Mouse (Mus musculus): Measurements from ENCODE around the gene Pcdh9. TPM values are rescaled to one million over a fixed set of nuclear protein-coding genes. Genes with fewer than 3 reads are reported as not detected.
A peak's percentile ranks its signal among the peaks of the same experiment; 100 is the strongest.
"Not testable (repeated sequence)": the region's sequence is repeated elsewhere in the genome, so short reads cannot be mapped to it uniquely, and the experiment has no call there.

The Pcdh9 gene
- total RNA-seq, 2 experiments from 2014 or later = 184 to 204 TPM

- intact Hi-C loops (cut with DNase I) = no loop called here
- DNase-seq (ENCODE audit: low spot score in 2 of 2) = no peak
Observed at GRCm38 (mm10) chr14:93288361-93288760, 602.1 kb downstream of the Pcdh9 start.

DNA sequence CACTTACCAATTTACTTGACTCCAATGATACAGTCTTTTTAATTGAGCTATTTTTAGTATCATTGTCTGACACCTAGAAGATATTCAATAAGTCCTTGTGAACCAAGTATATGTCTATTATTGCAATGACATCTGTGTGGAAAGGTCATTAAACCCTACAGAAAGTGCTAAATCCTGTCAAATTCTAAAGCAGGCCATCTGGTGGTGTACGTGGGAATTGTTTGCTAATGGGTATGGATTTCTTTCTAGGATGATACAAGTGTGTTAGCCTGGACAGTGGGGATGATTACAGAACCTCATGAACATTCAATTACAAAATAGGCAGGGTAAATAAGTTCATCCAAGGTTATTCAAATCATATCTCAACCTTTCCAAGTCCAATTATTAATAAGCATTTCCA, 602.8 kb downstream of the Pcdh9 start:
- intact Hi-C loops (cut with DNase I) = no loop called here
- no peak for DNase-seq (ENCODE audit: low spot score in 2 of 2)

GRCm38 (mm10) chr14:93285136-93285535, 605.3 kb downstream of the Pcdh9 start:
- intact Hi-C loops (cut with DNase I) = no loop called here
- peak in 1 of 2 experiments; percentile 14 for DNase-seq (ENCODE audit: low spot score in 2 of 2)

DNA sequence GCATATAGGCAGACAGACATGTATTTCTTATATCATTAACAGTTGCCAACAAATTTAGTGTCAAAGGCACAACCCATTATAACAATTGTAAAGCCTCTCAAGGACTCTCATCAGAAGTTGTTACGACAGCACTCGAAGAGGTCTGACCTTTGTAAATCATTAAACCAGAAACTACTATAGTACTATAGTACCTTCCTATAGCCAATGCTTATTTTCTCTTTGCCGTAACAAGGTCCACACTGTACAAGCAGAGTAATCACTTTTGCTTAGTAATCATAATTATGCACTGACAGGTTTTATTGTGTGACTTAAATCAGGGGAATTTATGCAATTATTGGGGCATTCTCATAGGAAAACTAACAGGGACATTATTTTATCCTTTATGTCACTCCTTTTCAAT, 606.5 kb downstream of the Pcdh9 start:
- no peak for DNase-seq (ENCODE audit: low spot score in 2 of 2)
- intact Hi-C loops (cut with DNase I) = no loop called here

- intact Hi-C loops (cut with DNase I) = no loop called here
- peak in 1 of 2 experiments; percentile 14 for DNase-seq (ENCODE audit: low spot score in 2 of 2)
Observed at GRCm38 (mm10) chr14:93275661-93276060, 614.8 kb downstream of the Pcdh9 start.

DNA sequence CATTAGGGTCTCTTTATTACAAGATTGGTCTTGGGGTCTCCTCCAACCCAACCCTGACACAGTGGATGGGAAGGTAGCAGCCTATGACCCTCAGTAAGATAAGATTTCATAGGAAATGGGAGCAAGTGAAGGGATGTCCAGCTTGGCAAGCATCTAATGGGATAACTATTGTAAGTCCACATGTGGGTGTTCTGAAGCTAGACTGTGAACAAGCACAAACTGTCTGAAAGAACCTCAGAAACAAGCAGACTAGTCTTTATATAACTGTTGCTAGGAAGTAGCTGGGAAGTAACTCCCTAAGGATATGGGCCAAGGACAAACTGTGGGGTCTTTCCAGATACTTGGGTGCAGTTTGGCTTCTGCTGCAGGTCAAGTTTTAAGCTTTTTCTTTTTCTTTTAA, 615.7 kb downstream of the Pcdh9 start:
- DNase-seq (ENCODE audit: low spot score in 2 of 2) = peak; percentile 28 to 64
- intact Hi-C loops (cut with DNase I) = no loop called here

DNA sequence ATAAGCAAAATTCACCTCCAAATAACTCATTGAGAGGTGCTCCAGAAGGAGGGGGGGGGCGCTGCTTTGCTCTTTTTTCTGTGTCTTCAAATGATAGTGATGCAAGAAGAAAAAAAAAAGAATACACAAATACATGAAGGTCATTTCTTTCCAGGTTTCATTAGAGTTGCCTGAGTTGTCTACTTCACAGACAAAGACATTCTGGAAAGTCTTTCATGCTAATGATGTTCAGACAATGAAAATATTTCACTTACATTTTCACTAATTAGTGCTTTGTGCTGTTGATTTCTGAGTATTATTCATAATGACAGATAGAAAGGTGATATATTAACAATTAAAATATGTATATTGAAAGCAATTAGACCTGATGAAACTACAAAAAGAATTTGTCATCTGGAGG, 637.1 kb downstream of the Pcdh9 start:
- no peak for DNase-seq (ENCODE audit: low spot score in 2 of 2)
- intact Hi-C loops (cut with DNase I) = no loop called here

- no peak for DNase-seq (ENCODE audit: low spot score in 2 of 2)
- intact Hi-C loops (cut with DNase I) = no loop called here
Observed at GRCm38 (mm10) chr14:93240263-93240662, 650.2 kb downstream of the Pcdh9 start.

- intact Hi-C loops (cut with DNase I) = no loop called here
Observed at GRCm38 (mm10) chr14:93234333-93234732, 656.1 kb downstream of the Pcdh9 start.

GRCm38 (mm10) chr14:93233599-93233998, 656.9 kb downstream of the Pcdh9 start:
- DNase-seq (ENCODE audit: low spot score in 2 of 2) = no peak
- intact Hi-C loops (cut with DNase I) = no loop called here

More at GRCm38 (mm10) chr14:93234333-93234732, 656.1 kb downstream of the Pcdh9 start:
- DNase-seq (ENCODE audit: low spot score in 2 of 2) = no peak

DNA sequence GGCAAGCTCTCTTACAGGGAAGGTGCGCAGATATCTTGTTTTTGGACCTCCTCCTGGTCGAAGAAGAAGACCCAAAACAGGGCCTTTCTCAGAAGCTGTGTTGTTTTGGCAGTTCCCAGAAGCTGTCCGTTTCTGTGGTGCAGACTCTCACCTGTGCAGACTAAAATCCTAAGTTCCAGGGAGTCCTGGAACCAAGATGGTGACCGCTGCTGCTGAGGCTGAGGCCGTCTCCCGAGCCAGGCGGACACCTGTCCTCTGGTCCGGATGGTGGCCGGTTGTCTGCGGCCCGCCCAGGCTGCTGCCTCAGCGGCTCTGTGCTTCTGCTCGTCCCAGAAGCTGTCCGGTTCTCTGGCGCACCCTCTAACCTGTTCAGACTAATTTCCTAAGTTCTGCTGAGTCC, 675.6 kb downstream of the Pcdh9 start:
- peak; percentile 80 to 88 for DNase-seq (ENCODE audit: low spot score in 2 of 2)
- intact Hi-C loops (cut with DNase I) = not testable (repeated sequence)

DNA sequence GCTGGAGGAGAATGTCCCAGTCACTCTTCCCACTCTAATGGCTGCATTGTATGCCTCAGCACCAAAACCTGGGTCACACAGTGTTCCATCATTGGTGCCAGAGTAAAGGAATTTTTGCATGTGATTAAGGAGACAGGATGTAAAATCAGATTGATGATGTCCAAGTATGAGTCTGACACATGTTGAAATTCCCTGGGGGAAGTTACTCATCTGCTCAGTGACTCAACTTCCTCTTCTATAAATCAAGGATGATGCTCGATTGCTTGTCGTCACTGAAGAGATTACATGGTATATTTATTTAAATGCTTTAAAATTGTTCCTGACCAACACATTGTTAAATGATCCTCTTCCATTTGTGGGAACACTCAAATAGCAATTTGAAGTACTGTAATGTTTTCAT, 690.7 kb downstream of the Pcdh9 start:
- intact Hi-C loops (cut with DNase I) = no loop called here
- no peak for DNase-seq (ENCODE audit: low spot score in 2 of 2)

GRCm38 (mm10) chr14:93182606-93183491, 707.6 kb downstream of the Pcdh9 start:
- DNase-seq (ENCODE audit: low spot score in 2 of 2) = peak in 1 of 2 experiments; percentile 43
- intact Hi-C loops (cut with DNase I) = no loop called here

GRCm38 (mm10) chr14:93169201-93169600, 721.3 kb downstream of the Pcdh9 start:
- DNase-seq (ENCODE audit: low spot score in 2 of 2) = no peak
- intact Hi-C loops (cut with DNase I) = no loop called here

DNA sequence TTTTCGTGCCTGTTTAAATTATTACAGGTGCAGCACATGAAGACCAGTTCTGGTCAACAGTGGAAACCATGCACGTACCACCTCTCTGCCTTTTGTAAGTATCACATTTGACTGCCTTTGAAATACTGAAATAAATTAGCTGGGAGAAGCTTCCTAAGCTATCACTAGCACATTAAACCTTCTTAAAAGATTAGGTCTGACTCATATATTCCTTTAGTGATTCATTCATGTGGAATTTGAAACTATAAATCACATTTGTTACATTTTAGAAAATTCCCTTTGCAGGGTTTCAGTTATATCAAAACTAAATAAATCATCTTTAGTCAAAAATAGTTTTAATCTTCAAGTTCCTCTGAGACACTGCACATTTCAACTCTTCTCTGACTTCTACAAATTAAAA, 722.1 kb downstream of the Pcdh9 start:
- intact Hi-C loops (cut with DNase I) = no loop called here

GRCm38 (mm10) chr14:93143414-93143813, 747.1 kb downstream of the Pcdh9 start:
- DNase-seq (ENCODE audit: low spot score in 2 of 2) = peak in 1 of 2 experiments; percentile 26
- intact Hi-C loops (cut with DNase I) = no loop called here

More for the DNA sequence above, 722.1 kb downstream of the Pcdh9 start:
- no peak for DNase-seq (ENCODE audit: low spot score in 2 of 2)

DNA sequence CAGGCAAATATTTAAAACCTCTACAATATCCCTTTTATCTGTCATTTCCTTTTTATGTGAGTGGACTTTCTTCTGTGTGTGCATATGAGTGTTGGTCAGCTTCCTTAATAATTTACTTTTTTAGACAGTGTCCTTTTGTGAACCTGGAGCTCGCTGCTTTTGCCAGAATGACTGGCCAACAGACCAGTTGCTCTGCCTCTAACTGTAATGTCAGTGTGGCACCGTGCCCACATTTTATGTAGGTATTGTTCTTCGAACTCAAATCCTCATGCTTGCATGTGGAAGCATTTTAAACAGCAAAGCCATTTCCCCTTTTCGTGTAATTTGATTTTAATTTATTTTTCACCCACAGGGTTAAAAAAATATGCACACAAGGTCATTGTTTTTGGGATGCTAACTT, 748.4 kb downstream of the Pcdh9 start:
- intact Hi-C loops (cut with DNase I) = no loop called here
- no peak for DNase-seq (ENCODE audit: low spot score in 2 of 2)

- intact Hi-C loops (cut with DNase I) = no loop called here
- peak in 1 of 2 experiments; percentile 52 for DNase-seq (ENCODE audit: low spot score in 2 of 2)
Observed at GRCm38 (mm10) chr14:93126993-93127392, 763.5 kb downstream of the Pcdh9 start.

- no peak for DNase-seq (ENCODE audit: low spot score in 2 of 2)
- intact Hi-C loops (cut with DNase I) = no loop called here
Observed at GRCm38 (mm10) chr14:93102755-93103154, 787.7 kb downstream of the Pcdh9 start.

GRCm38 (mm10) chr14:93095081-93095480, 795.4 kb downstream of the Pcdh9 start:
- intact Hi-C loops (cut with DNase I) = no loop called here
- no peak for DNase-seq (ENCODE audit: low spot score in 2 of 2)

- intact Hi-C loops (cut with DNase I) = no loop called here
Observed at GRCm38 (mm10) chr14:93092806-93093205, 797.7 kb downstream of the Pcdh9 start.

More at GRCm38 (mm10) chr14:93092806-93093205, 797.7 kb downstream of the Pcdh9 start:
- DNase-seq (ENCODE audit: low spot score in 2 of 2) = peak in 1 of 2 experiments; percentile 47

All from left cerebral cortex, postnatal 25 days (tissue).